Mouse (Mus musculus): ENCODE results near the gene Edem3. TPM values are rescaled to one million over a fixed set of nuclear protein-coding genes. Genes with fewer than 3 reads are reported as not detected.

Edem3 gene
- polyA plus RNA-seq, 1 experiment from 2014 or later: 18.2 TPM

DNA sequence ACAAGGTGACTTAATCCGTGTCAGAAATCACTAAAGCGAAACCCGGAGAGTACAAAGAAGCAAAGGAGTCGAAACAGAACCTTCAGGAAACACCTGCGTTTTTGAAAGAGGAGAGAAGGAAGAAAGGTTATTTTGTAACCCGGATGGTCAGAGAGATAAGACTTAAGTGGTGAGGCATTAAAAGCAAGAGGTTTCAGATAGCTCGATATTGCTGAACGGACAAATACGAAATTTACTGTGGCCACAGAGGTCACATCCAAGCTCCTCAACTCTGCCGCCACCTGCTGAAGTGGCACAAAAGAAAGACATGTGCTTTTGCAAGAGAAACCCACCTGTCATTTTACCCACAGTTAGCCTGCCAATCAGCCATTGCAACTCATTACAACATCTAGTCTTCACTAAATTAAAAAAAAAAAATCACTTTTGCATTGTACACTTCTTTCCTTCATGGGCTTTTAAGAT, 1.1 kb upstream of the Edem3 start:
- no peaks in the 10 kb centered on the region for H3K36me3 ChIP-seq
- 74% methylated on average over 10 of the region's 10 CpGs for WGBS

DNA sequence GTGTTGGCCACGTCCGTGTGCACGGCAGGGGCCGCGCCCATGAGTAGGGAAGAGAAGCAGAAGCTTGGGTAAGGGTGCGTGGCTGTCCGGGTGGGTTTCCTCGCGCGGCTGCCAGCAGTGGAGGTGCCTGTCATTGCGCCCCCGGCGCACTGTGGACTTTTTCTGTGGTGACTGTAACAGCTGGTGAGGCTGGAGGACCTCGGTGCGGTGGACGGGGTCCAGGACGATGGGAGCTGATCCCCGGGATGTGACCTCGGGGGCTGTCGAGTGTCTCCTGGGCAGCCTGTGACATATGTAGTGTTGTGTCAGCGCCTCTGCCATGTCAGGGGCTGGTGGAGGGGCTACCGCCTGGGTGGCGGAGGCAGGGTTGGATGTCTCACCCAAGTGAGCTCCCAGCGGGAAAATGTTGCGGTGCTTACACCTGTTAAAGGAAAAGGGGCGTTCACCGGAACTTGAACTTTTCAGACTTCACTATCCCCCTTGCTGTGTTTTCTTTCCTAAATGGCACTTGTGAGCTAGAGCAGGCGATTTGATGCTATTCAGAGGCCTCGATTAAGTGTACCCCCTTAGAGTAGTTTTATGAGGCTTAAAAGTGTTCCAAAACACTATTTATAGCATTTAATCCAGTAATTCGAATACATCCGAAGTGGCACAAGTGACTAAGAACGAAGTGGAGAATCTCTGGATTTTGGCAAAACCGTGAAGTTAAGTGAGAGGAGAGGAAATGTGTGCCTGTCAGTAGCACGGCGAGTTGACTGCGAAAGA, 671 bp downstream of the Edem3 start:
- H3K27ac ChIP-seq: peak overlapping the region; percentile 89
- peak overlapping the region; percentile 92 for H3K4me2 ChIP-seq (replicated peaks)
- peaks cover 18% of the 10 kb centered on the region for H3K4me1 ChIP-seq (replicated peaks)
- H3K4me3 ChIP-seq (replicated peaks): peak overlapping the region; percentile 94
- peak overlapping the region; percentile 81 for H3K9ac ChIP-seq (replicated peaks)
- H3K27me3 ChIP-seq: no peaks in the 10 kb centered on the region
- no peaks in the 10 kb centered on the region for H3K9me3 ChIP-seq
- no peak for ATAC-seq
- 7% methylated on average over 36 of the region's 36 CpGs for WGBS
- peaks cover 4% of the 10 kb centered on the region; the same call in 1 of the 2 replicates for H3K36me3 ChIP-seq

More for the DNA sequence above, 1.1 kb upstream of the Edem3 start:
- H3K4me2 ChIP-seq (replicated peaks): peak overlapping the region; percentile 54
- H3K9me3 ChIP-seq: no peaks in the 10 kb centered on the region
- H3K9ac ChIP-seq (replicated peaks): no peak overlapping the region
- H3K27ac ChIP-seq: no peak overlapping the region
- ATAC-seq: no peak
- H3K4me3 ChIP-seq (replicated peaks): peak overlapping the region; percentile 94
- H3K27me3 ChIP-seq: no peaks in the 10 kb centered on the region
- peaks cover 18% of the 10 kb centered on the region for H3K4me1 ChIP-seq (replicated peaks)

DNA sequence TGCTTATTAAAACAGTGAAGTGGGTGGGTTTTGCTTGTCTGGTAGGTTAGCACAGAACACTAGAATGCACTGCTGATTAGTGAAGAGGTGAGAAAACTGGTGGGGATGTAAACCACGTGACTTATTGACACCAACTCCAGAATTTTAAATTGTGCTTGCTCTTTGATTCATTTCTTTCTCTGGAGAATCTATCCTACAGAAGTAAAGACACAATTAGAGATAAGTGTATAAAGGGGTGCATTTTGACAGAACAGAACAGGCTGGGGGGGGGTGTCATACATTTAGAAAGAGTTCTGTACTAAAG, 1.2 kb downstream of the Edem3 start:
- Histone ChIP-seq H3K9ac (replicated peaks) (peak overlapping the region; percentile 81), H3K4me1 (replicated peaks) (peaks cover 18% of the 10 kb centered on the region), H3K4me2 (replicated peaks) (peak overlapping the region; percentile 92), H3K27ac (no peak overlapping the region), H3K36me3 (peaks cover 9% of the 10 kb centered on the region), H3K4me3 (replicated peaks) (peak overlapping the region; percentile 94), H3K27me3 (no peaks in the 10 kb centered on the region), H3K9me3 (no peaks in the 10 kb centered on the region)
- no peak for ATAC-seq
- WGBS: 39% methylated on average over 1 of the region's 1 CpGs

DNA sequence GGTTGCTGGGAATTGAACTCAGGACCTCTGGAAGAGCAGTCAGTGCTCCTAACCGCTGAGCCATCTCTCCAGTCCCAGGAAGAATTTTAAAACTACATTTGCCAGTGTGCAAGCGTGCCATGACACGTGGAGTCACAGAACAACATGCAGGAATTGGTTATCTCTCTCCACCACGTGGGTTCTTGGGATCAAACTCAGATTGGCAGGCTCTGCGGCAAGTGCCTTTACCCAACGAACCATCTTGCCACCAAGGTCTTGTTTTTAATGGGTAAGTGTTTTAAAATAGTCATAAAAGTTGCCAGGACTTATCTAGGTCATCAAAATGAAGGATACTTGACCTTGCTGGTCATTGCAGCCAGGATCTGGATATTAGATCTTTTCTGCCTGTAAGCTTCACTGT, 3.1 kb downstream of the Edem3 start:
- peaks cover 19% of the 10 kb centered on the region for H3K36me3 ChIP-seq
- no peak overlapping the region for H3K4me3 ChIP-seq (replicated peaks)
- H3K27ac ChIP-seq: no peak overlapping the region
- ATAC-seq: no peak
- H3K4me1 ChIP-seq (replicated peaks): peaks cover 18% of the 10 kb centered on the region
- H3K27me3 ChIP-seq: no peaks in the 10 kb centered on the region
- H3K4me2 ChIP-seq (replicated peaks): no peak overlapping the region
- 89% methylated on average over 6 of the region's 6 CpGs for WGBS
- H3K9ac ChIP-seq (replicated peaks): no peak overlapping the region
- H3K9me3 ChIP-seq: no peaks in the 10 kb centered on the region

DNA sequence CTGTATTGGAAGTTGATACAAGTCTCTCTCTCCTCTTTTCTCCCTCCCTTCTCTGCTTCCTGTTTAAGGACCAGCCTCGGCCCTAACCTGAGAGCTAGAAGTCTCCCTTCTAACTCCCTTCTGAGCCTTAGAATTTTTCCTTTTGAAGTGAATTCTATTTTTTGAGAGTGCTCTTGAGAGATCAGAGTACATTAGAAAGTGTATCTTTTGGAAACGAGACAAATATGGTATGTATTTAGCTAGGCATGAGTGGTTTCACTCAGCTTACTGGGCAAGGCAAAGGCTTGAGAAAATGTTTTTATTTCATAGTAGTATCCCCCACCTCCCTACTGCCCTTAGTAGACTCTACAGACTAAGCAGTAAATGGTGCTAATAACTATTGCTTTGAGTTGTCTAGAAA, 3.8 kb downstream of the Edem3 start:
- 86% methylated on average over 2 of the region's 2 CpGs for WGBS
- Histone ChIP-seq H3K27me3 (no peaks in the 10 kb centered on the region), H3K4me1 (replicated peaks) (peaks cover 18% of the 10 kb centered on the region), H3K36me3 (peaks cover 19% of the 10 kb centered on the region), H3K4me2 (replicated peaks) (no peak overlapping the region), H3K9ac (replicated peaks) (no peak overlapping the region), H3K9me3 (no peaks in the 10 kb centered on the region), H3K4me3 (replicated peaks) (no peak overlapping the region), H3K27ac (no peak overlapping the region)
- no peak for ATAC-seq

DNA sequence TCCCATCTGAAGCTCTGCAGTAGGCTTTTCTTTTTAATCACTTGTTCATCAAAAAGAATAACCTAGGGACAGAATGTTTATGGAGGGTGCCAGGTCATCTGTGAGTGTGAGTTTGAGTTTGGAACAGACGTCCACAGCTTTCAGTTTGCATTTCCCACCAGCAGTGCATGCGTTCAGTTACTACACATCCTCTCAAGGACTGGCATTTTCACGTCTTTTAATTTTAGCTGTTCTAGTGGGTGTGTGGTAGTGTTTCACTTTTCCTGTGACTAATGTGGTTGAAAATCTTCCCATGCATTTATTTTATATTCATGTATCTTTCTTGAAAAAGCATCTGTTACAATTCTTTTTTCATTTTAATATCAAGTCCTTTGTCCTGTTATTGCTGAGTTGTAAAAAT, 9.1 kb downstream of the Edem3 start:
- WGBS: 87% methylated on average over 3 of the region's 3 CpGs
- no peak overlapping the region for H3K27ac ChIP-seq
- no peak overlapping the region for H3K4me2 ChIP-seq (replicated peaks)
- peaks cover 1% of the 10 kb centered on the region; the same call in 1 of the 2 replicates for H3K4me1 ChIP-seq (replicated peaks)
- H3K27me3 ChIP-seq: no peaks in the 10 kb centered on the region
- H3K36me3 ChIP-seq: peaks cover 19% of the 10 kb centered on the region
- H3K4me3 ChIP-seq (replicated peaks): no peak overlapping the region
- H3K9ac ChIP-seq (replicated peaks): no peak overlapping the region
- ATAC-seq: no peak
- H3K9me3 ChIP-seq: no peaks in the 10 kb centered on the region

DNA sequence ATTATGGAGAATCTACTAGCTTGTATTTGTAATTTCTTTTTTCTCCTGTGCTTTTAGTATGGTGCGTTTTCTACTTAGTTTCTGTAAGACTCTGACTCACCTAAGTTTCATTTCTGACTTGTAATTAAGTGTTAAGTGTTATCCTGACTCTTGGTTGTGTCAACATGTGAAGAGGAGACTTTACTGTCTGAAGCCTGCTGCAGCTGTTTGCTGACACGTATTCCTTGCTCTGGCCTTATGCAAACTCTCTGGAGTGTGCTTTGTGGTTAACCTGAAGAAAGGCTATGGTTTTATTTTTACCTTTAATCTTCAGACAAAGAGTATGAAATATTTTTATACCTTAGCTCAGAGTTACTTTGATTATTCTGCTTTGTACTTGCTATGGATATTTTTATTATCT, 11.0 kb downstream of the Edem3 start:
- peaks cover 18% of the 10 kb centered on the region for H3K36me3 ChIP-seq
- H3K4me1 ChIP-seq (replicated peaks): peaks cover 8% of the 10 kb centered on the region; the same call in 1 of the 2 replicates
- no peaks in the 10 kb centered on the region for H3K9me3 ChIP-seq
- WGBS: 85% methylated on average over 2 of the region's 2 CpGs
- H3K27me3 ChIP-seq: no peaks in the 10 kb centered on the region
- no peak overlapping the region for H3K4me3 ChIP-seq (replicated peaks)
- no peak overlapping the region for H3K27ac ChIP-seq
- ATAC-seq: no peak
- no peak overlapping the region for H3K9ac ChIP-seq (replicated peaks)
- H3K4me2 ChIP-seq (replicated peaks): no peak overlapping the region

DNA sequence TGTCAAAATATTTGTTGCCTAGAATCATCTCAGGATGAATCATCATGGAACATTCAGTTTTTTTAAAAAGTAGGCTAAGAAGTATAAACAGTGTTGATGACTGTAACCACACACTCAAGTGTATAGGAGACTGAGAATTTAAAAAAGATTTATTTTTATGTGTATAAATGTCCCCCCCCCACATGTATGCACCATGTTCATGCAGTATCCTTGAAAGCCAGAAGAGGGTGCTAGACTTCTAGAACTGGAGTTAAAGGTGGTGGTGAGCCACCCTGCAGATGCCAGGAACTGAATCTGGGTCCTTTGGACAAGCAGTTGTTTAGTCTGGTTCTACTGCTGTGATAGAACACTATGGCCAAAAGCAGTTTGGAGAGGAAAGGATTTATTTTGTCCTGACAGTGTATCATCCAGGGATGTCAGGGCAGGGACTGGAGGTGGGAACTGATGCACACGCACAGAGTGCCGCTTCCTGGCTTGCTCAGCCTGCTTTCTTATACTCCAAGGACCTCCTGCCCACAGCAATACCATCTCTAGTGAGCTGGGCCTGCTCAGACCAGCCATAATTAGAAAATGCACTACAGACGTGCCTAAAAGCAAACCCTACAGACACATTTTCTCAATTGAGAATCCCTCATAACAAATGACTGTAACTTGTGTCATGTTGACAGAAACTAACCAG, 11.9 kb downstream of the Edem3 start:
- Histone ChIP-seq H3K9me3 (no peaks in the 10 kb centered on the region), H3K36me3 (peaks cover 16% of the 10 kb centered on the region), H3K9ac (replicated peaks) (no peak overlapping the region), H3K4me1 (replicated peaks) (peaks cover 8% of the 10 kb centered on the region; the same call in 1 of the 2 replicates), H3K4me2 (replicated peaks) (no peak overlapping the region), H3K27me3 (no peaks in the 10 kb centered on the region), H3K4me3 (replicated peaks) (no peak overlapping the region), H3K27ac (no peak overlapping the region)
- WGBS: 88% methylated on average over 3 of the region's 3 CpGs
- ATAC-seq: no peak

DNA sequence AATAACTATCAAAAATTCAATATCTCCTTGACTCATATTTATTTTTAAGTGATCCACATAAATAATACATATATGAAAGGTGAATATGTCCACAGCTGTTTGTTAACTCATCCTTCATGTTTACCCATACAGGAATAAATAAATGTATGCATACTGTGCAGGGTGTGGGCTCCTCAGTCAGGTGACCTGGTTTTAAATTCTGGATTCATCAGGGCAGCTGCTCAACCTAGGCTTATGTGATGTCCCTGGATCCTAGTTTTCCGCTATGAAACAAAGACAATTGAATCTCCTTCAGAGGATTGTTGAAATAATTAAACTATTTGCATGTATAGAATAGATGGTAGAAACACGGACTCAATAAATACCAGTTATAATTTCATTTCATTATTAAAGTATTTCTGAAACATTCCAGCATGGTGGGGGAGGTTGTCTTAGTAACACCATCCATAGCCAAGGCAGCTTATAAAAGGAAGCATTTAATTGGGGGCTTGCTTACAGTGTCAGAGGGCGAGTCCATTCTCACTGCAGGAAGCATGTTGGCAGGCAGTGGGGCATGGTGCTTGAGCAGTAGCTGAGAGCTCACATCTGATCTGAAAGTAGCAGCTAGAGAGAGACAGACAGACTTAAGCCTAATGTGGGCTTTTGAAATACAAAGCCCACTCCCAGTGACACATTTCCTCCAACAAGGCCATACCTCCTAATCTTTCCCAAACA, 14.2 kb downstream of the Edem3 start:
- peak; percentile 53; the same call in 1 of the 2 replicates for ATAC-seq
- 45% methylated on average over 3 of the region's 3 CpGs for WGBS

DNA sequence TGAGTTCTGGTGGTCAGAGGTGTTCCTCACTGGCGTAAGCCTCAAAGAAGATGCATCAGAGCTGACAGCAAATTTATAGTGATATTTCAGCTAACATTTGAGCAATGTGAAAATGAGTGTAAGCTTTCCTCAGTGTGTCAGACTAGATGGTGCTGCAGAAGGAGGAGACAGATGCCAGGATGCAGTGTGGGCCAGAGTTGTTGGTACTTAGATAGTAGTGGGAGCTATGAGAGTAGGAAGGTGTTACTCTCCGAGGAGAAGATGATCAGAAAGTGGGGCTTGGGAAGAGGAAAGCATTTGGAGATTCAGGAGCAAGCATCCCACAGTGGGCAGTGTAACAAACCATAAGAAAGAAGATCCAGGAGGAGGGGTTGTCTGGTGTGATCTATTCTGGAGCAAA, 22.4 kb downstream of the Edem3 start:
- Histone ChIP-seq H3K4me2 (replicated peaks) (no peak overlapping the region), H3K9ac (replicated peaks) (no peak overlapping the region), H3K4me1 (replicated peaks) (no peaks in the 10 kb centered on the region), H3K27me3 (no peaks in the 10 kb centered on the region), H3K36me3 (peaks cover 58% of the 10 kb centered on the region), H3K4me3 (replicated peaks) (no peak overlapping the region), H3K27ac (no peak overlapping the region), H3K9me3 (no peaks in the 10 kb centered on the region)
- 90% methylated on average over 2 of the region's 2 CpGs for WGBS
- no peak for ATAC-seq

More for the DNA sequence above, 14.2 kb downstream of the Edem3 start:
- Histone ChIP-seq H3K4me3 (replicated peaks) (no peak overlapping the region), H3K27ac (no peak overlapping the region), H3K4me1 (replicated peaks) (peaks cover 8% of the 10 kb centered on the region; the same call in 1 of the 2 replicates), H3K4me2 (replicated peaks) (no peak overlapping the region), H3K36me3 (peaks cover 16% of the 10 kb centered on the region), H3K9ac (replicated peaks) (no peak overlapping the region), H3K9me3 (no peaks in the 10 kb centered on the region), H3K27me3 (no peaks in the 10 kb centered on the region)

DNA sequence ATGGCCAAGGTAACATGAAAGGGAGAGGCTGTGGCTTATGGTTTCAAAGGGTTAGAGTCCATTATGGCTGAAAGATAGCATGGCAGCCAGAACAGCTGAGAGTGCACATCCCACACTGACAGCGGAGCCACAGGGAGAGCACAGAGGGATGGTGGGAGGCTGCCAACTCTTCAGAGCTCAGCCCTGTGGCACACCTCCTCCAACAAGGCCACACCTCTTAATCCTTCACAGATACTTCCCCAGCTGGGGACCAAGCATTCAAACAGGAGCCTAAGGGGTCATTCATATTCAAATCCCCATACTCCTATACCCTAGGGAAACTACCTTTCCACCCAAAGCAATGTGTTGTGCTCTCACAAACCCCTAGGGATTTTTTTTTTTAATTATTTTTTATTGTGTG, 23.4 kb downstream of the Edem3 start:
- Histone ChIP-seq H3K9me3 (no peaks in the 10 kb centered on the region), H3K27me3 (no peaks in the 10 kb centered on the region), H3K4me3 (replicated peaks) (no peak overlapping the region), H3K4me1 (replicated peaks) (no peaks in the 10 kb centered on the region), H3K27ac (no peak overlapping the region), H3K36me3 (peaks cover 58% of the 10 kb centered on the region), H3K9ac (replicated peaks) (no peak overlapping the region), H3K4me2 (replicated peaks) (no peak overlapping the region)
- no peak for ATAC-seq
- 55% methylated on average over 1 of the region's 1 CpGs for WGBS

DNA sequence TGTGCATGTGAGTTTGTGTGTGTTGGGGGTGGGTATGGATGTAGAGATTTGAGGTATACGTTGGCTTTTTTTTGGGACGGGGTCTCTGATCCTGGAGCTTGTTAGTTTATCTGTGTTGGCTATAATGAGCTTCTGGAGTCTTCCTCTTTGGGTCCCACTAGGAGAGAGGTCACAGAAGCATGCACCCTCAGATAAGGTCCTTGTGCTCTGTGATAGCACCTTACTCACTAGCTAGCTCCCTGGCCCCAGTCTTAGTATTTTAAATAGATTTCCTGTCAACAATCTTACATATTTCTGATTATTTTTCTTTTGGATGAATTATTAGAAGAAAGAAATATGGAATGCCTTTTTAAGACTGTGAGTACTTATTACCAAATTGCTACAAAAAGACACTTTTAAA, 24.1 kb downstream of the Edem3 start:
- H3K27ac ChIP-seq: no peak overlapping the region
- H3K9me3 ChIP-seq: no peaks in the 10 kb centered on the region
- WGBS: 96% methylated on average over 2 of the region's 2 CpGs
- H3K27me3 ChIP-seq: no peaks in the 10 kb centered on the region
- no peak overlapping the region for H3K4me3 ChIP-seq (replicated peaks)
- H3K36me3 ChIP-seq: peaks cover 54% of the 10 kb centered on the region
- no peaks in the 10 kb centered on the region for H3K4me1 ChIP-seq (replicated peaks)
- no peak for ATAC-seq
- H3K4me2 ChIP-seq (replicated peaks): no peak overlapping the region
- no peak overlapping the region for H3K9ac ChIP-seq (replicated peaks)
